Mouse (Mus musculus): ENCODE data around the gene Olfr872. TPM values are rescaled to one million over a fixed set of nuclear protein-coding genes. Genes with fewer than 3 reads are reported as not detected.
"Not testable (repeated sequence)": the region's sequence is repeated elsewhere in the genome, so short reads cannot be mapped to it uniquely, and the experiment has no call there.

The Olfr872 gene
- not detected for total RNA-seq (2021)
- long read RNA-seq, experiment 1, result 0 reads
- long read RNA-seq, experiment 2, result 0 reads

DNA sequence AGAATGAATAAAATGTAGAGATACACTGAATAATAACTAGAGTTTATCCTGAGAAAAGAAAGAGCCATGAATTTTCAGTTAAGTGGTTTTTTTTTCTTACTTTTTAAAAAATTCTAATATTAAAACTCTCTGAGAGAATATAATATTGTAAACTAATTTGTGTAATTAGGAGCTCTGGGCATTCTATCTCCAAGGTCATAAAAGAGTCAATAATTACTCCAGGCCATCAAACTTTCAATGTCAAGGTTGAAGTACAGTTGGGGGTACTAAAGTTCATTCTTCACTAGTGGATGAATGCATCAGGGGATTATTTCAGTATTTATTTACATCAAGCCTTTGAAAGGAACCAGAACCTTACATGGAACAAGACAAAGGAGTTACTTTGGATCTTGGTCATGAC, at the start of gene Olfr872:
Olfr872 (plus strand) TSS at position 301 of the 400 bp plus-strand sequence.
- DNase-seq (ENCODE audit: low spot score in 2 of 2), result no peak

DNA sequence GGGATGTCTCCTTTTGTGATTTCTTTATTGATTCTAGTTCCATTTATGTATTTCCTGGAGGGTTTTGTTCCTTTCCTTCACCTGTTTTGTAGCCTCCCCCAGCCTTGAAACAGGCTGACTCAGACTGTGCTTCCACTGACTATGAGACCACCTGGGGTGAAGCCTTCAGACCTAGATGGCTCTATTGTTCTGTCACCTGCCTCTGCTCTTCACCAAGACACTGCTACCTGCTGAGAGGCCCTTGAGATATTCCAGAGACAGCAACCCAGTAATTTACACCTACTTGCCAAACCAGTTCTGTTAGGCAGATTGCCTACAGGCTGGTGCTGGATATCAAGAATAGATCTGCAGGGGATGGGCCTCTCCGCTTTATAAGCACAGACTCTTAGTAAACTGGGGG, 34.8 kb upstream of the Olfr872 start:
- DNase-seq (ENCODE audit: low spot score in 2 of 2), result no peak

DNA sequence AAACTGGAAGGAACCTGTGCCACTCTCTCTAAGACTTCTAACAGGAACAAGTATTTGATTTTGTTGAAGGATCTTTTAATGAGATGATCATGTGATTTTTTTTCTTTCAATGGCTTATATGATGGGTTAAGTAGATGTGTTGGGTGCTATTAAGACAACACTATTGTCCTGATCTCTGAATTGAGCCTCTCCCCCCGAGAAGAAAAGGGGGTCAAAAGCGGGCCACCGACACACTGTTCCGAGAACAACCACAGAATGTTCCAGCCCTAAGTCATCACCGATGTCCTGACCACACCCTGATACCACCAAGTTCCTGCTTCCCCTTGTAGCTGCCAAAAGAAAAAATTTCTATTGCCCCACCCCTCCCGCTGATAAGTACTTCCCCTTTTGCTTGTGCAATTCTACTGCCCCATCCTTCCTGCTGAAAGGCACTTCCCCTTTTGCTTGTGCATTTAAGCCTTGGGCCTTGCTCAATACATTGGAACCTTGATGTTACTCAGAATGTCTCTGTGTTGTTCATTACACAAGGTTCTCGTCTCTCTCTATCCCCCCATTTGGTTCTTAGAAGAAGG, 33.4 kb upstream of the Olfr872 start:
- not testable (repeated sequence) for DNase-seq (ENCODE audit: low spot score in 2 of 2)

DNA sequence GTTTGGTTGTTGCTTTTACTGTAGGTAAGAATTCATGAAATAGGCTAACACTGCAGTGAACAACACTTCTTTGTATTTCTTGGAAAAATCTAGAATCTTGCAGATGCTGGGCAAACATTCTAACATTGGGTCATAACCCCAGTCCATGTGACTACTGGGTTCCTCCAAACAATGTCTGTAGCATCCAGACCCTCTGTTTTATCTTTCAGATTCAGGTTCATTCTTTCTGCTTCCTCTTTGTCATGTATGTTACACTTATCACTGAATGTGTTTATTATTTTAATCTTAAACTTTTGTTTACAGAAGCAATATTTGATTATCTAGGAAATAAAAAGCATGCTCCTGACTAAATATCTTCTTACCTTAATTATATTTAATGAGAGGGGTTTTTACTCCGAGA, 26.1 kb upstream of the Olfr872 start:
- DNase-seq (ENCODE audit: low spot score in 2 of 2), result no peak

DNA sequence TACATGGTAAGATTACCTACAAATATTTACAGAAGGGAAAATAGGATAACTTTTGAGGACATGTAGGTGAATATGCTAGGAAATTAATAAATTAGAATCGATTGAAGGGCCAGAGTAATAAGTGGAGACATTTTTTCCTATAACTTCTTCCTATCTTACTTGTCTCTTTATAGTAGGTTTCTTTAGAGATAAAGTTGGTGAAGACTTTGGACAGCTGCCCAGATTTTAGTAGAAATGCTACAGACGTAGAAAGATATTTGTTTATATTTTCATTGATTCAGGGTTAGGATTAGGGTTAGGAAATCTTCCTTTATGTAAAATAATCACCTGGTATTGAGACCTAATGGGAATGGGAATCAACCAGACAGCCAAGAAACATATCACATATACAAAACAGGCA, 25.4 kb upstream of the Olfr872 start:
- DNase-seq (ENCODE audit: low spot score in 2 of 2), result no peak

DNA sequence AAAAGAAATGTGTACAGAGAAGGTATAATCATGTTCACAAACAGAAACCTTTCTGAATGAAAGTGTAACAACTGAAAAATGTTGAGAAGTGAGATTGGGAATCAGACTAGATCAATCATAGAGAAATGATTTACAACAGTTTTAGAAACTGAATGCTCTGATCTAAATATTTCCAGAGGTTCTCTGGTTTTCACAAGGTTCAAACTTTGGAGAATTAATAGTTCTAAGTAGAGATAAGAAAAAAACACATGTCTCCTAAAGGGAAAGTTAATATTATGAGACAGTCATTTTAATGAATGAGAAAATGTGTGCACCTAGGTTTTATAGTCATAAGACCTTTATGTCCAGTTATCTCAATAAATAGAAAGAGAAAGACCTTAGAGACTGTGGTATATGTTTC, 25.0 kb upstream of the Olfr872 start, which contains the start of gene Olfr871:
Olfr871 (plus strand) TSS at position 301 of the 400 bp plus-strand sequence.
- DNase-seq (ENCODE audit: low spot score in 2 of 2), result no peak

DNA sequence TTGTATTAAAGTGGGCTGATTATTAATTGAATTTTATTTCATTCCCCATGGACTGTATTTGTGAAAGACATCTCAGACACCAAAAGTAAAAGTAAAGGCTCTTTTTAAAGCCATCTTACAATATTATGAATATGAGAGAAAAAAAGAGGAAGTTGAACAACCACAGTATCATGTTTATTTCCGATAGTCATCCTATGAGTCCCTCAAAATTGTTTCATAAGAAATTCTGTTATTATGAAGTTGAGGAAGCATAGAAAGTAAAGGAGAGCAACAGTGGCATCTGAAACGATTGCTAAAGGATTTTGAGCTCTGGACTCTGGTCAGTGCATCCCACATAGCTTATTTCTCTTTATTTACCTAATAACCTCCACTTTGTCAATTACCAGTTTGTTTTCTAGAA, 459 bp downstream of the Olfr872 start:
- DNase-seq (ENCODE audit: low spot score in 2 of 2), result no peak

DNA sequence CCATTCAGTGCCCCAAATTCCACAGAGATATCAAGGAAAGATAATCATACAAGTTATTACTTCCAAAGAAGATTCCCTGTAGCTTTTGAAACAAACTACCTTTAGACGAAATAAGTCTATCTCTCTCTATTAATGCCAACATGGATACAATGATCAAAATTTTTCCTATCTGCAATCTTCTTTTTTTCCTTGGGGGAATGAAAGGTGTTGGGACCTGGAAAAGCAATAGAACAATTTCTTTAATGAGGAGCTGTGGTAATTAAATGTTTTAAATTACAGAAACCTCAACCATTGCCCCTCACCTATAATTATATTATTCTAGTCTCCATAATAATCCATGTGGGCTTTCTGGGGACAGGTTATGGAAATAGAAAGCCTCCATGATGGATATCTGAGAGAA, 45.1 kb downstream of the Olfr872 start, which contains the start of gene Olfr39:
Olfr39 (plus strand) TSS at position 301 of the 400 bp plus-strand sequence.
- DNase-seq (ENCODE audit: low spot score in 2 of 2), result no peak

DNA sequence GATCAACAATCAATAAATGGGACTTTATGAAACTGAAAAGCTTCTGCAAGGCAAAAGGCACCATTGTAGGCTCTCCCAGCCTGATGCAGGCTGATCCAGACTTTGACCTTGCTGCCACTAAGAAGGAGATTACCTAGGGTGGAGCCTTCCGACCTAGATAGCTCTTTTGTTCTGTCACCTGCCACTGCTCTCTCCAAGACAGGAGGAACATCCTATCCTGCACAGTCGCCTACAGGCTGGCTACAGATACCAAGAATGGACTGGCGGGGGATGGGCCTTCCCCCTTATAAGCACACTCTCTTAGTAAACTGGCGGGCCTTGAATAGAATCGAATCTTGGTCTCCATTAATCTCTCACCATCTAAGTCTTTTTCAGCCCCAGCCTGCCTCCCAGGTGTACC, 58.6 kb downstream of the Olfr872 start:
- not testable (repeated sequence) for DNase-seq (ENCODE audit: low spot score in 2 of 2)

DNA sequence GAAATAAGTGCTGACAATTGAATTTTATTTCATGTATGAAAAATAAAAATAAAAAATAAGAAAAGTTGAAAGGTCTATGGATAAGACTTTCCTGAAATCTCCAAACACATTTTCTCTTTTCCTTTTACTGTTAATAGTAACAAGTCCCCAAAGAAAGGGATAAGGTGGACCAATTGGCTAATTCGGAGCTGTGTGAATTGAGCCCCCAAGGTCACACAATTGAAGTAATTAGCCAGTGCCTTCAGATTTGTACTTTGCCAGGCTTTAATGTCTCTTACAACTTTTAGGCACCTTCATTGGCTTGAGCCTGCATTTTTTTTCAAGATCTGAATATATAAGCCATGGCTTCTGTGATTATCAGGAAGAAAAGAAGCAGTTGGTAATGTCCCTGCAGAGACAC, 61.3 kb downstream of the Olfr872 start, which contains the start of gene Olfr873:
Olfr873 (plus strand) TSS at position 301 of the 400 bp plus-strand sequence.
- DNase-seq (ENCODE audit: low spot score in 2 of 2), result no peak

Other genes starting within 250 kb of the Olfr872 start
- gene Olfr866, start 209.1 kb upstream of the Olfr872 start, total RNA-seq (2021), result not detected
- not detected for gene Olfr867, start 179.6 kb upstream of the Olfr872 start, total RNA-seq (2021)
- gene Olfr868, start 138.5 kb upstream of the Olfr872 start, total RNA-seq (2021), result not detected
- not detected for gene Olfr869, start 108.1 kb upstream of the Olfr872 start, total RNA-seq (2021)
- not detected for gene Olfr870, start 63.1 kb upstream of the Olfr872 start, total RNA-seq (2021)
- not detected for gene Olfr871, start 24.9 kb upstream of the Olfr872 start, total RNA-seq (2021)
- gene Olfr39, start 45.2 kb downstream of the Olfr872 start, total RNA-seq (2021), result not detected
- not detected for gene Olfr873, start 61.4 kb downstream of the Olfr872 start, total RNA-seq (2021)
- gene Olfr18, start 99.0 kb downstream of the Olfr872 start, total RNA-seq (2021), result not detected
- 1 to 10 TPM; 5.5 to 8.9 TPM for gene Zfp560, start 148.1 kb downstream of the Olfr872 start, total RNA-seq (2021)
- gene Zfp26, start 223.0 kb downstream of the Olfr872 start, total RNA-seq (2021), result 10 to 100 TPM; 15.5 to 17.3 TPM